Mouse (Mus musculus): ENCODE measurements around the gene Trim71.

- no peak for TF ChIP-seq TCF3 (IDR thresholded peaks at IDR 0.05; ENCODE audit: insufficient read length, low read depth)
- no peak for TF ChIP-seq POLR2A (IDR thresholded peaks at IDR 0.05; ENCODE audit: insufficient read length, low read depth)
- no peak for TF ChIP-seq CEBPB (IDR thresholded peaks at IDR 0.05; ENCODE audit: insufficient read depth, poor library complexity, severe bottlenecking)
- TF ChIP-seq TCF12 (IDR thresholded peaks at IDR 0.05; ENCODE audit: insufficient read depth, poor library complexity, severe bottlenecking): no peak
- TF ChIP-seq MAX (IDR thresholded peaks at IDR 0.05; ENCODE audit: low read depth): no peak
- TF ChIP-seq USF1 (IDR thresholded peaks at IDR 0.05; ENCODE audit: low read depth): no peak
- TF ChIP-seq MYOG (IDR thresholded peaks at IDR 0.05; ENCODE audit: control insufficient read depth in 1 of 3, insufficient read depth in 1 of 3, insufficient read length in 2 of 3, low read depth in 2 of 3): no peak
- TF ChIP-seq MYOD1 (IDR thresholded peaks at IDR 0.05; ENCODE audit: control insufficient read depth in 1 of 3, insufficient read length in 2 of 3, low read depth in 2 of 3): no peak
- TF ChIP-seq SRF (IDR thresholded peaks at IDR 0.05; ENCODE audit: control insufficient read depth, insufficient read length, low read depth): no peak
- TF ChIP-seq POLR2AphosphoS2 (IDR thresholded peaks at IDR 0.05; ENCODE audit: insufficient read length, low read depth): no peak
- TF ChIP-seq REST (IDR thresholded peaks at IDR 0.05; ENCODE audit: insufficient read depth, insufficient read length): no peak
These were observed 77.4 kb downstream of the Trim71 start for GRCm38 (mm10) chr9:114486808-114487207.
